Mouse (Mus musculus) adrenal gland, postnatal 36 days (tissue): Measurements from ENCODE around the gene Cd302. TPM values are rescaled to one million over a fixed set of nuclear protein-coding genes. Genes with fewer than 3 reads are reported as not detected.
A peak's percentile ranks its signal among the peaks of the same experiment; 100 is the strongest.

Experiments used
- DNase-seq, 2 experiments: peaks; one replicate each; pipeline ENCODE4 v3.0.0; 2021; ENCODE audit warnings: mixed read lengths in 1 of 2
- total RNA-seq, 2 experiments: library from RNA; stranded (reverse); gene quantifications; 2 replicates each; pipeline ENCODE4 v1.2.3; 2021

Gene Cd302
- total RNA-seq, 2 experiments from 2014 or later, result 36.3 to 36.9 TPM

GRCm38 (mm10) chr2:60253506-60253905, 30.8 kb downstream of the Cd302 start:
- DNase-seq, result no peak

- DNase-seq, result no peak
Observed at GRCm38 (mm10) chr2:60252782-60253181, 31.5 kb downstream of the Cd302 start.

- DNase-seq, result no peak
Observed at GRCm38 (mm10) chr2:60234506-60234905, 49.8 kb downstream of the Cd302 start.

GRCm38 (mm10) chr2:60233147-60233546, 51.1 kb downstream of the Cd302 start:
- DNase-seq, result peak; percentile 38 to 61

- no peak for DNase-seq
Observed at GRCm38 (mm10) chr2:60230361-60230760, 53.9 kb downstream of the Cd302 start.

- DNase-seq, result no peak
Observed at GRCm38 (mm10) chr2:60228470-60228869, 55.8 kb downstream of the Cd302 start.

GRCm38 (mm10) chr2:60223489-60223888, 60.8 kb downstream of the Cd302 start:
- DNase-seq, result no peak

GRCm38 (mm10) chr2:60221954-60222353, 62.3 kb downstream of the Cd302 start:
- no peak for DNase-seq

- DNase-seq, result peak; percentile 54 to 62
Observed at GRCm38 (mm10) chr2:60221236-60221635, 63.1 kb downstream of the Cd302 start.

GRCm38 (mm10) chr2:60217620-60218019, 66.7 kb downstream of the Cd302 start:
- no peak for DNase-seq

GRCm38 (mm10) chr2:60216547-60217153, 67.6 kb downstream of the Cd302 start:
- DNase-seq, result no peak

GRCm38 (mm10) chr2:60214683-60215082, 69.6 kb downstream of the Cd302 start:
- DNase-seq, result no peak

- DNase-seq, result no peak
Observed at GRCm38 (mm10) chr2:60212488-60212887, 71.8 kb downstream of the Cd302 start.

- no peak for DNase-seq
Observed at GRCm38 (mm10) chr2:60210821-60211220, 73.5 kb downstream of the Cd302 start.

- peak; percentile 91 to 95 for DNase-seq
Observed at GRCm38 (mm10) chr2:60209703-60210651, 74.3 kb downstream of the Cd302 start, which contains the start of the genes Baz2b and March7. Baz2b (minus strand) TSS chr2:60209839. March7 (plus strand) TSS chr2:60209887.

- peak; percentile 62 to 67 for DNase-seq
Observed at GRCm38 (mm10) chr2:60209122-60209611, 75.1 kb downstream of the Cd302 start.

- DNase-seq, result no peak
Observed at GRCm38 (mm10) chr2:60205795-60206194, 78.5 kb downstream of the Cd302 start.

GRCm38 (mm10) chr2:60204162-60204561, 80.1 kb downstream of the Cd302 start:
- no peak for DNase-seq

- no peak for DNase-seq
Observed at GRCm38 (mm10) chr2:60203733-60204132, 80.6 kb downstream of the Cd302 start.

GRCm38 (mm10) chr2:60202900-60203530, 81.3 kb downstream of the Cd302 start:
- DNase-seq, result no peak
